Mouse (Mus musculus): Measurements from ENCODE around the gene Btbd18. TPM values are rescaled to one million over a fixed set of nuclear protein-coding genes. Genes with fewer than 3 reads are reported as not detected.

Btbd18 gene
- polyA plus RNA-seq, 1 experiment from 2014 or later: 0.34 TPM

- Histone ChIP-seq H3K9ac (no peak overlapping the region), H3K36me3 (peaks cover 13% of the 10 kb centered on the region), H3K27ac (peak overlapping the region; percentile 85), H3K27me3 (no peaks in the 10 kb centered on the region), H3K4me2 (peak overlapping the region; percentile 37), H3K4me1 (peaks cover 68% of the 10 kb centered on the region), H3K4me3 (replicated peaks) (no peak overlapping the region), H3K9me3 (replicated peaks) (no peaks in the 10 kb centered on the region)
- ATAC-seq (replicated peaks; ENCODE audit: low FRiP score): 0 out of 2 replicates have a peak, but pooled peaks have one; percentile 13
- WGBS: 3% methylated on average over 3 of the region's 3 CpGs
These were observed 25.9 kb upstream of the Btbd18 start for GRCm38 (mm10) chr2:84632999-84633398.

GRCm38 (mm10) chr2:84634006-84634405, 24.9 kb upstream of the Btbd18 start:
- no peak for ATAC-seq (replicated peaks; ENCODE audit: low FRiP score)
- WGBS: 60% methylated on average over 4 of the region's 4 CpGs

DNA sequence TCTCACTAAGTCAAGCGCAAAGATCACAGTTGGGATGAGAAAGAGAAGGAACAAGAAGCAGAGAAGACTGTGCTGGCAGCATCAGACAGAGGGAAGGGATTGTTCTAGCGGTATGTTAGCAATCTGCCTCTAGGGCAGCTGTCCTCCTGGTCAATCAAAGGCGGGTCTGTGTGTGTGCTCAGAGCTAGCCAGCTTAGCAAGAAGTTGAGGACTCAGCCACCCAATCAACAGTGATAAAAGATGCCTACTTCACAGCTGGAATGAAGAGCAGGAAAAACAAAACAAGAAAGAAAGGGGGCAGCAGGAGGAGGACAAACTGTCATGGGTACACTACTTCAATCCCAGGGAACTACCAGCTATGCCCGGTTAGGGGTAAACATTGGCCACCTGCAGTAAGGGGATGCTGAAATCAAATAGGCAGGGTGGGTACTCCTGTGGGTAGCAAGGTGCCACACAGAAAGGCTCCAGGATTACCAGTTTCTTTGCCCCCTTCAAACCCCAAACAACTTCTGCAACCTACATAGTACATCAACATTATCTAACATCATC, 23.9 kb upstream of the Btbd18 start:
- 28% methylated on average over 4 of the region's 4 CpGs for WGBS
- Histone ChIP-seq H3K4me3 (replicated peaks) (0 out of 2 replicates have a peak overlapping the region, but pooled peaks have one; percentile 10), H3K36me3 (0 out of 2 replicates have a peak, but pooled peaks cover 2% of the 10 kb centered on the region), H3K27ac (peak overlapping the region; percentile 96), H3K4me2 (peak overlapping the region; percentile 51), H3K9ac (peak overlapping the region; percentile 26; the same call in 1 of the 2 replicates), H3K9me3 (replicated peaks) (no peaks in the 10 kb centered on the region), H3K27me3 (no peaks in the 10 kb centered on the region), H3K4me1 (peaks cover 79% of the 10 kb centered on the region)
- no peak for ATAC-seq (replicated peaks; ENCODE audit: low FRiP score)

More at GRCm38 (mm10) chr2:84634006-84634405, 24.9 kb upstream of the Btbd18 start:
- H3K9ac ChIP-seq: no peak overlapping the region
- no peaks in the 10 kb centered on the region for H3K27me3 ChIP-seq
- H3K9me3 ChIP-seq (replicated peaks): no peaks in the 10 kb centered on the region
- H3K4me3 ChIP-seq (replicated peaks): no peak overlapping the region
- H3K36me3 ChIP-seq: peaks cover 6% of the 10 kb centered on the region
- peak overlapping the region; percentile 51; the same call in 1 of the 2 replicates for H3K4me2 ChIP-seq
- peak overlapping the region; percentile 96 for H3K27ac ChIP-seq
- peaks cover 74% of the 10 kb centered on the region for H3K4me1 ChIP-seq

DNA sequence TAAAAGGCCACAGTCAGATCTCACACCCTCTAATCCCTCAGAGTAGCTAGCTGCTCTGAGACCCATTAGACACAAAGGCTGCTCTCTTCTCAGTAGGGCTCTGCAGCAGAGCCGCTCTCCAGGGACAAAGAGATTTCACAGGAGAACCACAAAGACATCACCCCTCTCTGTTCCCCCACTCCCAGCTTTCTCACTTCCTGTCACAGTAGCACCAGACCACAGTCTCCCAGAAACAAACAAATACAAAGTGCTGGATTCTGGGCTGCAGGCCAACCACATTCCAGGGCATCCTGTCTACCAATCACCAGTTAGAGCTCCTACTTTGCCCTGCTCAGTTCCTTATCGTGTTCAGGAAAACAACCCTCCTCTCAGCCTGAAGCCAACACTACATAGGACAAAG, 23.3 kb upstream of the Btbd18 start:
- peak; percentile 95 for ATAC-seq (replicated peaks; ENCODE audit: low FRiP score)
- WGBS: 0% methylated on average over 2 of the region's 2 CpGs
- H3K9ac ChIP-seq: 0 out of 2 replicates have a peak overlapping the region, but pooled peaks have one; percentile 26
- no peaks in the 10 kb centered on the region for H3K27me3 ChIP-seq
- H3K36me3 ChIP-seq: no peaks in the 10 kb centered on the region; the same call in 1 of the 2 replicates
- H3K4me2 ChIP-seq: peak overlapping the region; percentile 51
- 0 out of 2 replicates have a peak overlapping the region, but pooled peaks have one; percentile 10 for H3K4me3 ChIP-seq (replicated peaks)
- H3K9me3 ChIP-seq (replicated peaks): no peaks in the 10 kb centered on the region
- H3K4me1 ChIP-seq: peaks cover 84% of the 10 kb centered on the region
- H3K27ac ChIP-seq: peak overlapping the region; percentile 96

GRCm38 (mm10) chr2:84636231-84636741, 22.6 kb upstream of the Btbd18 start:
- Histone ChIP-seq H3K27ac (peak overlapping the region; percentile 96), H3K4me1 (peaks cover 83% of the 10 kb centered on the region), H3K36me3 (no peaks in the 10 kb centered on the region; the same call in 1 of the 2 replicates), H3K27me3 (no peaks in the 10 kb centered on the region), H3K4me2 (peak overlapping the region; percentile 51), H3K4me3 (replicated peaks) (peak overlapping the region; percentile 7; the same call in 1 of the 2 replicates), H3K9ac (no peak overlapping the region), H3K9me3 (replicated peaks) (no peaks in the 10 kb centered on the region)
- 6% methylated on average over 8 of the region's 8 CpGs for WGBS
- ATAC-seq (replicated peaks; ENCODE audit: low FRiP score): peak; percentile 47; the same call in 1 of the 2 replicates

- peak overlapping the region; percentile 38 for H3K4me2 ChIP-seq
- 20% methylated on average over 7 of the region's 7 CpGs for WGBS
- no peak overlapping the region for H3K4me3 ChIP-seq (replicated peaks)
These were observed 21.3 kb upstream of the Btbd18 start for GRCm38 (mm10) chr2:84637452-84638165.

DNA sequence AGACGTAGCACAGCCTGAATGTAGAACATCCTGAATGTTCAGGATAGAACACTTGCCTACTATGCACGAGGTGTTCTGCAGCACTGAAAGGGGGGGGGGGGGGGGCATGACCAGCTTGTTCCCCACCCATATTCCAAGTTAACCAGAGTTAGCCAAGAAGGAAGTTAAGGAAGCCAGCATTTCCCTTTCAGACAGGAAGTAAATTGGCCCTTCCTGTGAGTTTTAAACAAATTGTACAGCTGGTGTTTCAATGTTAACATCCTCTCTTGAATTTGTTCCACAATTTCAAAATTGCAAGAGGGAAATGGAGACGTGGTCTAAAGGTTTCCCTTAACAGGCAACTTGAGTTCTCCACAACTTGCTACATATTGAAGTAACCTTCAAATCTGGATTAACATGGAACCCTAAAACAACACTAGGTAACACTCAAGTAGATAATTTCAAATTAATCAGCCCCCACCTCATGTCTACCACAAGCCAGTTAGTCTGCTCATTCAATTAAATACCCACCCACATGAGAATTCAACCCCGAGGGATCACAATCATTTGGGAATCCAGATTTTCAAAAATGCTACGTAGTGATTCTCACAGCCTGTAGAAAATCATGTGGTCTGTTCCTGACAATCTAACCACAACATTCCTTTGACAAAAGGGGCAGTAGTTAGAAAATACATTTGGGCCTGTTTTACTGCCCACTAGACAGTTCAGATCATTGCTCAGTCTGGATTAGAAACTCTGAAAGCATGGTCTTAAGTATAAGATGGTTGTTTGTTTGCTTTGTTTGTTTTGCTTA, 20.3 kb upstream of the Btbd18 start:
- H3K36me3 ChIP-seq: peaks cover 6% of the 10 kb centered on the region; the same call in 1 of the 2 replicates
- no peak for ATAC-seq (replicated peaks; ENCODE audit: low FRiP score)
- peak overlapping the region; percentile 96 for H3K27ac ChIP-seq
- WGBS: 55% methylated on average over 5 of the region's 5 CpGs
- H3K27me3 ChIP-seq: no peaks in the 10 kb centered on the region
- no peak overlapping the region for H3K9ac ChIP-seq
- peaks cover 65% of the 10 kb centered on the region for H3K4me1 ChIP-seq
- no peak overlapping the region for H3K4me3 ChIP-seq (replicated peaks)
- peak overlapping the region; percentile 38 for H3K4me2 ChIP-seq
- H3K9me3 ChIP-seq (replicated peaks): no peaks in the 10 kb centered on the region

More at GRCm38 (mm10) chr2:84637452-84638165, 21.3 kb upstream of the Btbd18 start:
- no peaks in the 10 kb centered on the region for H3K27me3 ChIP-seq
- H3K9ac ChIP-seq: no peak overlapping the region
- peak overlapping the region; percentile 96 for H3K27ac ChIP-seq
- H3K4me1 ChIP-seq: peaks cover 73% of the 10 kb centered on the region
- H3K36me3 ChIP-seq: peaks cover 6% of the 10 kb centered on the region; the same call in 1 of the 2 replicates
- no peak for ATAC-seq (replicated peaks; ENCODE audit: low FRiP score)
- H3K9me3 ChIP-seq (replicated peaks): no peaks in the 10 kb centered on the region

GRCm38 (mm10) chr2:84640833-84641232, 18.0 kb upstream of the Btbd18 start:
- H3K9me3 ChIP-seq (replicated peaks): no peaks in the 10 kb centered on the region
- no peak overlapping the region for H3K27ac ChIP-seq
- peaks cover 6% of the 10 kb centered on the region; the same call in 1 of the 2 replicates for H3K36me3 ChIP-seq
- H3K9ac ChIP-seq: no peak overlapping the region
- no peaks in the 10 kb centered on the region for H3K27me3 ChIP-seq
- H3K4me3 ChIP-seq (replicated peaks): no peak overlapping the region
- no peak for ATAC-seq (replicated peaks; ENCODE audit: low FRiP score)
- H3K4me1 ChIP-seq: peaks cover 49% of the 10 kb centered on the region
- no peak overlapping the region for H3K4me2 ChIP-seq

- Histone ChIP-seq H3K27me3 (no peaks in the 10 kb centered on the region), H3K9me3 (replicated peaks) (no peaks in the 10 kb centered on the region), H3K4me1 (peaks cover 16% of the 10 kb centered on the region), H3K4me3 (replicated peaks) (no peak overlapping the region), H3K27ac (no peak overlapping the region), H3K9ac (no peak overlapping the region), H3K4me2 (no peak overlapping the region), H3K36me3 (0 out of 2 replicates have a peak, but pooled peaks cover 8% of the 10 kb centered on the region)
- WGBS: 57% methylated on average over 1 of the region's 1 CpGs
- no peak for ATAC-seq (replicated peaks; ENCODE audit: low FRiP score)
These were observed 12.7 kb upstream of the Btbd18 start for GRCm38 (mm10) chr2:84646138-84646537.

DNA sequence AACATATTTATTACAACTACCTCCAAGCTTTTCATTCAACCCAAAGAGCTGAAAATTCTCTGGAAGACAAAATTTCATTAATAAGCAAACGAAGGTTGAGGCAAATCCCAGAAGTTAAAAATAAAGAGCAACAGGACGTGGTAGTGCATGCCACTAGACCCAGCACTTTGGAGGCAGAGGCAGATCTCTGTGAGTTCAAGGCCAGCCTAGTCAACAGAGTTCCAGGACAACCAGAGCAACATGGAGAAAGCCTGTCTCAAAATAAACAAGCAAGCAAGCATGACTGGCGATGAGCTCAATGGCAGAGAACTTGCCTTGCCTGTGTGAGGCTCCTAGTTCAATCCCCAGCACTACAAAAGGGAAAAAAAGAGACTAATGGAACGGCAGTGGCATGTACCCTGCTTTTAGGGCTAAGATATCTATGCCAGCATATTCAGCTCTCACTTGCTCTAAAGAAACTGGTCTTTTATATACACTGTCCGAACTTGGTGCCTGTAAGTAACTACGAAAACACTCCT, 11.8 kb upstream of the Btbd18 start:
- Histone ChIP-seq H3K4me1 (peaks cover 22% of the 10 kb centered on the region), H3K27me3 (no peaks in the 10 kb centered on the region), H3K27ac (no peak overlapping the region), H3K9ac (no peak overlapping the region), H3K4me3 (replicated peaks) (0 out of 2 replicates have a peak overlapping the region, but pooled peaks have one; percentile 75), H3K9me3 (replicated peaks) (no peaks in the 10 kb centered on the region), H3K36me3 (0 out of 2 replicates have a peak, but pooled peaks cover 3% of the 10 kb centered on the region), H3K4me2 (peak overlapping the region; percentile 3; the same call in 1 of the 2 replicates)
- 92% methylated on average over 6 of the region's 6 CpGs for WGBS
- ATAC-seq (replicated peaks; ENCODE audit: low FRiP score): no peak

- ATAC-seq (replicated peaks; ENCODE audit: low FRiP score): 0 out of 2 replicates have a peak, but pooled peaks have one; percentile 24
- H3K4me1 ChIP-seq: peaks cover 22% of the 10 kb centered on the region
- no peaks in the 10 kb centered on the region for H3K27me3 ChIP-seq
- H3K27ac ChIP-seq: no peak overlapping the region; the same call in 1 of the 2 replicates
- no peaks in the 10 kb centered on the region for H3K9me3 ChIP-seq (replicated peaks)
- H3K9ac ChIP-seq: peak overlapping the region; percentile 37; the same call in 1 of the 2 replicates
- H3K4me3 ChIP-seq (replicated peaks): peak overlapping the region; percentile 75
- peak overlapping the region; percentile 65 for H3K4me2 ChIP-seq
- 22% methylated on average over 6 of the region's 6 CpGs for WGBS
- 0 out of 2 replicates have a peak, but pooled peaks cover 2% of the 10 kb centered on the region for H3K36me3 ChIP-seq
These were observed 10.5 kb upstream of the Btbd18 start for GRCm38 (mm10) chr2:84648369-84648768.

All from kidney, embryonic 15.5 days (tissue).